Mouse (Mus musculus): ENCODE results near the gene Scarb1. TPM values are rescaled to one million over a fixed set of nuclear protein-coding genes. Genes with fewer than 3 reads are reported as not detected.

Scarb1 gene
- polyA plus RNA-seq, 1 experiment from 2014 or later, result 76.6 TPM

DNA sequence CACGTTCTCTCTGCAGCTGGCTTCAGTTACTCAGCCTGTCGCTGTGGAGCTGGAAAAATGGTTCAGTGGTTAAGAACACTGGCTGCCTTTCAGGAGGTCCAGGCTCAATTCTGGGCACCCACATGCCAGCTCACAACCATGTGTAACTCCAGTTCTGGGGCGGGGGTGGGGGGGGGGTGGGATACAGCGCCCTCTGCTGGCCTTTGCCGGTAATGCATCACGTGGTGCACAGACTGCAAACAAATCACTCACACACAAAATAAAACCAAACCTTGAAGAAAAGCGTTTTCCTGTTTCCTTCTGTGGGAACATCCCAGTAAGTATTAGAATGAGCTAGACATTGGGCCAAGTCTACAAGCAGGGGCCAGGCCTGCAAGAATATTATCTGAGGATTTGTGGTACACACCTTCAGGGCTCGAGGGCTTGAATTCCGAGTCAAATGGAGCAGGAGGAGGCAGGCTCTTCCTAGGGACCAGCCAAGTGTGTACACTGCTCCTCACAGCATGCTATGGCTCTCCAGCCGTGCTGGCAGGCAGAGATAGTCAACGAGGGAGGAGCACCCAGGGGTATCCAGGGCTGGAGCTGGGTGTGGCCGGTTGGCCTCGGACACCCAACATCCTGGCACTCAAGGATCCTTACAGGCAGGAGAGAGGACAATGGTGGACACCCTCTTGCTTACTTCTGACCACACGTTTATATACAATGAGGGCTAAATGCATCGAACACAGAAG, 88.8 kb downstream of the Scarb1 start:
- no peak for ATAC-seq (ENCODE audit: insufficient read depth)
- Histone ChIP-seq H3K9ac (no peak overlapping the region), H3K4me3 (replicated peaks) (no peak overlapping the region), H3K9me3 (replicated peaks) (no peaks in the 10 kb centered on the region), H3K36me3 (replicated peaks) (no peaks in the 10 kb centered on the region), H3K4me1 (replicated peaks) (no peaks in the 10 kb centered on the region), H3K27ac (replicated peaks) (no peak overlapping the region), H3K4me2 (no peak overlapping the region), H3K27me3 (no peaks in the 10 kb centered on the region; the same call in 1 of the 2 replicates)
- WGBS (ENCODE audit: insufficient replicate concordance), result 44% methylated on average over 15 of the region's 15 CpGs

GRCm38 (mm10) chr5:125249187-125249586, 91.7 kb downstream of the Scarb1 start:
- Histone ChIP-seq H3K27ac (replicated peaks) (no peak overlapping the region), H3K9me3 (replicated peaks) (no peaks in the 10 kb centered on the region), H3K36me3 (replicated peaks) (no peaks in the 10 kb centered on the region), H3K4me2 (no peak overlapping the region), H3K4me3 (replicated peaks) (no peak overlapping the region), H3K9ac (no peak overlapping the region), H3K27me3 (peaks cover 22% of the 10 kb centered on the region), H3K4me1 (replicated peaks) (no peaks in the 10 kb centered on the region)
- 0 out of 2 replicates have a peak, but pooled peaks have one; percentile 34 for ATAC-seq (ENCODE audit: insufficient read depth)
- WGBS (ENCODE audit: insufficient replicate concordance), result 29% methylated on average over 6 of the region's 6 CpGs

DNA sequence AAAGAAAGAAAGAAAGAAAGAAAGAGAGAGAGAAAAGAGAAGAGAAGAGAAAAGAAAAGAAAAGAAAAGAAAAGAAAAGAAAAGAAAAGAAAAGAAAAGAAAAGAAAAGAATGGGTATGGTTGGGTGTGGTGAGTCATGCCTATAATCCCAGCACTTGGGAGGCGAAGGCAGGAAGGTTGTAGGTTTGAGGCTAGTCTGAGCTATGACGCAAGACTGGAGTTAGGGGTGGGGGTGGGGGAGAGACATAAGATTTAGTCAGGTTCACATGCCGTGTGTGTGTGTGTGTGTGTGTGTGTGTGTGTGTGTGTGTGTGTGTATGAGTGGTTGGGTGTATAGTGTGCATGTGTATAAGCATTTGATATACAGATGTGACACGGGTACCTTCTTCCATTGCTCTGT, 94.2 kb downstream of the Scarb1 start:
- no peak overlapping the region for H3K9ac ChIP-seq
- no peak overlapping the region for H3K27ac ChIP-seq (replicated peaks)
- H3K27me3 ChIP-seq, result peaks cover 27% of the 10 kb centered on the region
- H3K36me3 ChIP-seq (replicated peaks), result no peaks in the 10 kb centered on the region
- no peaks in the 10 kb centered on the region for H3K9me3 ChIP-seq (replicated peaks)
- no peak overlapping the region for H3K4me2 ChIP-seq
- WGBS (ENCODE audit: insufficient replicate concordance), result 52% methylated on average over 4 of the region's 4 CpGs
- ATAC-seq (ENCODE audit: insufficient read depth), result no peak
- H3K4me1 ChIP-seq (replicated peaks), result no peaks in the 10 kb centered on the region
- H3K4me3 ChIP-seq (replicated peaks), result no peak overlapping the region

- Histone ChIP-seq H3K36me3 (replicated peaks) (no peaks in the 10 kb centered on the region), H3K4me2 (peak overlapping the region; percentile 27), H3K9ac (no peak overlapping the region)
These were observed 95.3 kb downstream of the Scarb1 start for GRCm38 (mm10) chr5:125245534-125246151.

GRCm38 (mm10) chr5:125244825-125245533, 95.9 kb downstream of the Scarb1 start:
- Histone ChIP-seq H3K9ac (no peak overlapping the region), H3K9me3 (replicated peaks) (no peaks in the 10 kb centered on the region), H3K4me1 (replicated peaks) (no peaks in the 10 kb centered on the region), H3K4me2 (no peak overlapping the region), H3K27me3 (peaks cover 33% of the 10 kb centered on the region), H3K27ac (replicated peaks) (no peak overlapping the region), H3K36me3 (replicated peaks) (no peaks in the 10 kb centered on the region), H3K4me3 (replicated peaks) (no peak overlapping the region)
- WGBS (ENCODE audit: insufficient replicate concordance), result 22% methylated on average over 11 of the region's 13 CpGs
- no peak for ATAC-seq (ENCODE audit: insufficient read depth)

More at GRCm38 (mm10) chr5:125245534-125246151, 95.3 kb downstream of the Scarb1 start:
- Histone ChIP-seq H3K4me1 (replicated peaks) (no peaks in the 10 kb centered on the region), H3K4me3 (replicated peaks) (no peak overlapping the region), H3K27me3 (peaks cover 27% of the 10 kb centered on the region), H3K9me3 (replicated peaks) (no peaks in the 10 kb centered on the region), H3K27ac (replicated peaks) (no peak overlapping the region)
- ATAC-seq (ENCODE audit: insufficient read depth), result no peak
- WGBS (ENCODE audit: insufficient replicate concordance), result 6% methylated on average over 27 of the region's 27 CpGs

DNA sequence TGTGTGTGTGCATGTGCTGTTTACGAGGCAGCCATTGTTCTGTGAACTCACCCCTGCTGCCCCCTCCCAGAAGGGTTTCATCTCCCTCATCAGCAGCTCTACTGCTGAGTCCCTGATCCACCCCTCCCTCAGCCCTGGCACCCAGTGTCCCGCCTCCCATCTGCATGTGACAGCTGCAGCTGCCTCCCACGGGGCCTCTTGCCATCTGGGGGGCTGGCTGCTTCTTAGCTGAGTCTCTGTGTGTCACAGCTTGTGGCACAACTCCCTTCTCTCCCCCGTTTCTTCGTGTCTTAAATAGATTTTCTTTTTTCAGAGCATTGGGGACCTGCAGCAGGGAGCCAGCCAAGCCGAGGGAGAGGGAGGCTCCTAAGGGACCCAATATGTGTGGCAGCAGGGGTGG, 97.0 kb downstream of the Scarb1 start:
- H3K4me1 ChIP-seq (replicated peaks), result no peaks in the 10 kb centered on the region

DNA sequence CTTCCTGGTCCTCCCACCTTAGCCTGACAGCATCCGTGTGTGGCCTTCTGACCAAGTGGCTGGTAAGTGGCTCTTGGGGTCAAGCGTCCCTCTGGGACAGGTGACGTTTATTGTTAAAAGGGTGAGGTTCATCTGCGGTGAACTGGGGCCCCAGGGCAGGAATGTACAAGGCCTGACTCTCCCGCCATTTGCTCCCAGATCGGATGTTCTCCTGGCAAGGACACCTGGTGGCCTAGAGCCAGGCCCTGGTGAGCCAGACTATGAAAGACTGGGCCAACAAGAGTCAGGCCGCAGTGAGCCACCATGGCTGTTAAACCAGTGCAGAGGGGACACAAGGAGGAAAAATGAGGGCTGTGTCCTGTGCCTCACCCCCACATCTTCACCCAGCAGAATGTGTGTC, 98.8 kb downstream of the Scarb1 start:
- Histone ChIP-seq H3K9me3 (replicated peaks) (no peaks in the 10 kb centered on the region), H3K27me3 (peaks cover 36% of the 10 kb centered on the region), H3K36me3 (replicated peaks) (no peaks in the 10 kb centered on the region), H3K27ac (replicated peaks) (no peak overlapping the region), H3K4me3 (replicated peaks) (no peak overlapping the region), H3K4me2 (no peak overlapping the region), H3K4me1 (replicated peaks) (no peaks in the 10 kb centered on the region), H3K9ac (no peak overlapping the region)
- WGBS (ENCODE audit: insufficient replicate concordance), result 71% methylated on average over 7 of the region's 7 CpGs
- no peak for ATAC-seq (ENCODE audit: insufficient read depth)

More for the DNA sequence above, 97.0 kb downstream of the Scarb1 start:
- 32% methylated on average over 6 of the region's 6 CpGs for WGBS (ENCODE audit: insufficient replicate concordance)
- no peak overlapping the region for H3K4me2 ChIP-seq
- H3K27me3 ChIP-seq, result peaks cover 36% of the 10 kb centered on the region
- ATAC-seq (ENCODE audit: insufficient read depth), result no peak
- H3K9me3 ChIP-seq (replicated peaks), result no peaks in the 10 kb centered on the region
- no peak overlapping the region for H3K9ac ChIP-seq
- no peak overlapping the region for H3K27ac ChIP-seq (replicated peaks)
- no peaks in the 10 kb centered on the region for H3K36me3 ChIP-seq (replicated peaks)
- no peak overlapping the region for H3K4me3 ChIP-seq (replicated peaks)

DNA sequence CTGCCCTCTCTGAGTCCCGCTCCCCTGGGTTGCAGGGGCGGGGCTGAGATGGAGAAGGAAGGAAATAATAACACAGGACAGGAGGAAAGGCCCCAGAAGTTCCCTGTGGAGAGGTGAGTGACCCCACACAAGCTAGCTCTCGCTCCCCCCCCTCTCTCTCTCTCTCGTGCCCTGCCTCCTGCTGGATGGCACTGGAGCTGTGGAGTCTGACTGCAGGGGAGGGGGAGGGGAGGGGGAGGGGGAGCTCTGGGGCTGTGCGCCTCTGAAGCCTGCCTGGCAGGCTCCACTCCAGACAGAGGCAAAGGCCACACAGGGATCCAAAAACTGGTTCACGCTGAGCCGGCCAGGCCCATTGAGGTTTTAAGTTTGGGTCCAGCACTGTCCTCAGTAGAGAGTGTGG, 99.3 kb downstream of the Scarb1 start:
- 24% methylated on average over 7 of the region's 7 CpGs for WGBS (ENCODE audit: insufficient replicate concordance)
- Histone ChIP-seq H3K9me3 (replicated peaks) (no peaks in the 10 kb centered on the region), H3K9ac (no peak overlapping the region)

DNA sequence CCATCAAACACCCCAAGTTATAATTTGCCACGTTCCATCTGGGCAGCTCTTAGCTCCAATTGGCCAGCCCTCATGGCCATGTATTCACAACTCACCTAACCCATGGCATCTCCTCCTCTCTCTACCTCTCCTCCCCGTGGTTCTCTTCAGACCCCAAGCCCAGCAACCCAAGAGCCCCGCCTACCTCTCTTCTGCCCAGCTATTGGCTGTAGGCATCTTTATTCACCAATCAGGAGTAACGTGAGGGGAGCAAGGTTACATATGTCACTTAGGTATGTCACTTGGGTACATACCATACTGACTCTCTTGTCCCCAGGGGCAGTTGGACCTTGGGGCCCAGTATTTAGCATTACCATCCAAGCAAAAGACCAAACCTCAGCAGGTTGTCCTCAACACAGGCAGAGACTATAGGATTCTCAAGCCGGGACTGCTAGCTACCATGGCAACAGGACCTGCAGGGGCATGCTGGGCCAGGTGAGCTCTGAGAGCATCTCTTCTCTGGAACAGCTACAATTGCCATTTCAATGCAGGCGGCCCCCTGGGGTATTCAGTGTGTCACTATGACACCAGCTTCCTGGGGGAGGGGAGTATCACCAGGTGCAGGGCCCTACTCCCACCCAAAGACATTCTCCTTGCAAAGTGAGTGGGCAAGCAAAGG, 100.6 kb downstream of the Scarb1 start:
- no peak overlapping the region for H3K4me2 ChIP-seq

More for the DNA sequence above, 99.3 kb downstream of the Scarb1 start:
- Histone ChIP-seq H3K27me3 (peaks cover 36% of the 10 kb centered on the region), H3K4me3 (replicated peaks) (no peak overlapping the region), H3K4me1 (replicated peaks) (no peaks in the 10 kb centered on the region), H3K27ac (replicated peaks) (no peak overlapping the region), H3K36me3 (replicated peaks) (no peaks in the 10 kb centered on the region), H3K4me2 (no peak overlapping the region)
- ATAC-seq (ENCODE audit: insufficient read depth), result no peak

GRCm38 (mm10) chr5:125235874-125236273, 105.0 kb downstream of the Scarb1 start:
- H3K4me2 ChIP-seq, result no peak overlapping the region
- H3K36me3 ChIP-seq (replicated peaks), result no peaks in the 10 kb centered on the region
- no peak overlapping the region for H3K27ac ChIP-seq (replicated peaks)
- WGBS (ENCODE audit: insufficient replicate concordance), result 56% methylated on average over 6 of the region's 6 CpGs
- ATAC-seq (ENCODE audit: insufficient read depth), result no peak
- H3K9ac ChIP-seq, result no peak overlapping the region
- H3K4me1 ChIP-seq (replicated peaks), result no peaks in the 10 kb centered on the region
- H3K9me3 ChIP-seq (replicated peaks), result no peaks in the 10 kb centered on the region
- 0 out of 2 replicates have a peak, but pooled peaks cover 10% of the 10 kb centered on the region for H3K27me3 ChIP-seq
- H3K4me3 ChIP-seq (replicated peaks), result no peak overlapping the region

More for the DNA sequence above, 100.6 kb downstream of the Scarb1 start:
- Histone ChIP-seq H3K9ac (no peak overlapping the region), H3K9me3 (replicated peaks) (no peaks in the 10 kb centered on the region), H3K27me3 (peaks cover 25% of the 10 kb centered on the region), H3K36me3 (replicated peaks) (no peaks in the 10 kb centered on the region), H3K27ac (replicated peaks) (no peak overlapping the region), H3K4me1 (replicated peaks) (no peaks in the 10 kb centered on the region), H3K4me3 (replicated peaks) (no peak overlapping the region)
- ATAC-seq (ENCODE audit: insufficient read depth), result no peak
- 14% methylated on average over 6 of the region's 6 CpGs for WGBS (ENCODE audit: insufficient replicate concordance)

- no peak overlapping the region for H3K27ac ChIP-seq (replicated peaks)
- ATAC-seq (ENCODE audit: insufficient read depth), result no peak
These were observed 105.5 kb downstream of the Scarb1 start for GRCm38 (mm10) chr5:125235398-125235797.

More at GRCm38 (mm10) chr5:125235398-125235797, 105.5 kb downstream of the Scarb1 start:
- Histone ChIP-seq H3K9ac (no peak overlapping the region), H3K9me3 (replicated peaks) (no peaks in the 10 kb centered on the region), H3K4me2 (no peak overlapping the region), H3K4me3 (replicated peaks) (no peak overlapping the region), H3K36me3 (replicated peaks) (no peaks in the 10 kb centered on the region), H3K4me1 (replicated peaks) (no peaks in the 10 kb centered on the region), H3K27me3 (0 out of 2 replicates have a peak, but pooled peaks cover 7% of the 10 kb centered on the region)
- 73% methylated on average over 3 of the region's 3 CpGs for WGBS (ENCODE audit: insufficient replicate concordance)
